Mouse (Mus musculus): ENCODE measurements at regions not wholly inside any gene's neighbourhood (a gene's known extent, or its start where the extent isn't known, plus 50 kb on each side); places are given as distances from the start of the nearest gene placed in this dataset.

DNA sequence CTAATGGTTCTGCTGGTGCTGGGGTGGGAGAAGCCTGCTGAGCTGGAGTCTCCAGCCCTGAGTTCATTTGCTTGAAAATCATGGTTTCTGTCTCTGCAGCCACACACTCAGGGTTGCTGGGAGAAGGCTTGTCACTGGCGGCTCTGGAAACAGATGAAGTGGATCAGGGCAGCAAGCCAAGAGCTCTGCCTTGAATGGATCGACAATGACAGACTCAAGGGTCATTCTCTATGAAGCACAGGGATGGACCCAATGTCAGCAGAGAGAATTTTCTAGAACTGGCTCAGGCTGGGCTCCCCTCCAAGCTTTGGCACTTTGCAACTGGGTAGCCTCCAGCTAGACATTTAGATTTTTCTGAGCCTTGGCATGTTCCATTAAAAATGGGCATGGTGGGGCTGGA lies 184.7 kb upstream of the Mocs1 start:
- Histone ChIP-seq H3K27ac (ENCODE audit: insufficient read depth, low read length) (no peak overlapping the region), H3K4me1 (ENCODE audit: control insufficient read depth, insufficient read depth, low read length) (0 out of 2 replicates have a peak, but pooled peaks cover 2% of the 10 kb centered on the region)
- no peak for TF ChIP-seq CTCF (IDR thresholded peaks at IDR 0.05; ENCODE audit: extremely low read depth, insufficient read depth, low read length)
- no peak for TF ChIP-seq POLR2A (IDR thresholded peaks at IDR 0.05; ENCODE audit: extremely low read depth, insufficient read depth, low read length)

DNA sequence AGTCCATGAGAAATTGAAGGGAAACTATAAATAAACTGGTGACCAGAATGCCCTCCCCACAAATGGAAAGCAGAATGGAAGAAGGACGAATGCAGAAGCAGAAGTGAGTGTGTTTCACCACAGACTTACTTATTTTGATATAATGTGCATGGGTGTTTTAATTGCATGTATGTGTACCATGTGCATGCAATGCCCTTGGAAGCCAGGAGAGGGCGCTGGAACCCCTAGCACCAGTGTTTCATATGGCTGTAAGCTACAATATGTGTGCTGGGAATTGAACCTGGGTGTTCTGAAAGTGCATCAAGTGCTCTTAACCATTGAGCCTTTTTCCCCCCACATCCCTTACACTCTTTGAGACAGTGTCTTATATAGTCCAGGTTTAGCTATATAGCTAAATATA lies 183.1 kb upstream of the Mocs1 start:
- no peak overlapping the region for H3K4me3 ChIP-seq (ENCODE audit: insufficient read depth, low read length)
- 0 out of 2 replicates have a peak, but pooled peaks cover 2% of the 10 kb centered on the region for H3K4me1 ChIP-seq (ENCODE audit: control insufficient read depth, insufficient read depth, low read length)
- TF ChIP-seq POLR2A (IDR thresholded peaks at IDR 0.05; ENCODE audit: extremely low read depth, insufficient read depth, low read length), result no peak
- no peak for TF ChIP-seq CTCF (IDR thresholded peaks at IDR 0.05; ENCODE audit: extremely low read depth, insufficient read depth, low read length)
- H3K27ac ChIP-seq (ENCODE audit: insufficient read depth, low read length), result no peak overlapping the region

More for the DNA sequence above, 184.7 kb upstream of the Mocs1 start:
- no peak overlapping the region for H3K4me3 ChIP-seq (ENCODE audit: insufficient read depth, low read length)

- no peaks in the 10 kb centered on the region for H3K4me1 ChIP-seq (ENCODE audit: control insufficient read depth, insufficient read depth, low read length)
- H3K27ac ChIP-seq (ENCODE audit: insufficient read depth, low read length), result no peak overlapping the region
- TF ChIP-seq CTCF (IDR thresholded peaks at IDR 0.05; ENCODE audit: extremely low read depth, insufficient read depth, low read length) (no peak), POLR2A (IDR thresholded peaks at IDR 0.05; ENCODE audit: extremely low read depth, insufficient read depth, low read length) (no peak)
- no peak overlapping the region for H3K4me3 ChIP-seq (ENCODE audit: insufficient read depth, low read length)
Measured at GRCm38 (mm10) chr17:49247215-49247614, 180.9 kb upstream of the Mocs1 start.

DNA sequence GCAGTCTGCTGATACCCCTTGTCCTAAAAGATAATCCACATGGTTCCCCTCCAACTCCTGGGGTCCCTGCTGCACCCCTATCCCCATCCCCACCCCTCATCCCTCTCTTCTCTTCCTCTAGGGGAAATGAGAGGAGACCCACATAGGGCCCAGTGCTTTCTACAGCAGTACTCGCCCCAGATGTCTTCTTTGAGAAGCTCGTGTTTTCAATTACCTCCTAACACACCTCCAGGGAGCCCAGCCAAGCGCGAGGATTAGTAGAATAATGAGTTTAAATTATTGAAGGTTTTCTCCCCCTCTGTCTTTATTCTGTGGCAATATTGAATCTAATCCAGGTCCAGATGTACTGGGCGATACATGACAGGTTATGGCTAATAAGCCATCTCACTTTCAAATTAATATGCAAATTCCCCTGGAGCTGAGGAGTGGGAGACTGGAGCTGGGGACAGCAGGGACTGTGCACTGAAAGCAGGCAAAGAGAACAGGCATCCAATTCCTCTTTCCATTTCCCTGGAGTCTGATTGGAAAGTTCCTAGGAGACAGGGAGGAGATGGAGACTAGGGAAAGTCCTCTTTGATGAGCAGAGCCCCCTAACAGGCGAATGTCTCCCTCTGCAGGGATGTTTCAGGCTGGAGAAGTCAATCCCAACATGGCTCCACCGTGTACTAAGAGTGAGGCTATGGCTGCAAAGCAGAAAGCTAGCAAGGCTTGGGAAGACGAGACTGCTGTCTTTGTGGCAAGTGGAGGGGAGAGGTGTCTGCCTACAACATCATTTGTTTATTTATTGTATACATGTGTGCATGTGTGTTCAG lies 177.2 kb upstream of the Mocs1 start:
- TF ChIP-seq POLR2A (IDR thresholded peaks at IDR 0.05; ENCODE audit: extremely low read depth, insufficient read depth, low read length), result no peak
- TF ChIP-seq CTCF (IDR thresholded peaks at IDR 0.05; ENCODE audit: extremely low read depth, insufficient read depth, low read length), result 0 out of 2 replicates have a peak, but pooled peaks have one; percentile 24
- Histone ChIP-seq H3K4me1 (ENCODE audit: control insufficient read depth, insufficient read depth, low read length) (no peaks in the 10 kb centered on the region), H3K4me3 (ENCODE audit: insufficient read depth, low read length) (no peak overlapping the region), H3K27ac (ENCODE audit: insufficient read depth, low read length) (no peak overlapping the region)

DNA sequence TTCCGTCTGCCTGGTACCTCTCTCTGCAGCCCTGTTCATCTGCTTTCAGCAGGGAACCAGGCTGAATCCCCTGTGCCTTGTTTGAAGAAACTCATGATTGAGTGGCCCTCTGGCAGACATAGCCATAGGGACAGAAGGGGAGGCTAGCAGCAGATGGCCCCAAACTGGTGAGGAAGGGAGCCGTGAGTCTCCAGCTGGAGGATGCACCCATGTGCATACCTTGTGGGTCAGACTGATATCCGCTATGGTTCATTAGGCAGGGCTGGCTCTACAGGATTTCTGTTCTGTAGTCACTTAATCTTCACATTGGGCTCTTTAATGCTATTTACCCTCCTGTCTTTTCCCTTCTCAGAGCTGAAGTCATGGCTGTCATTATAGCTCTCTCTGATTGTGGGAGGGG lies 175.9 kb upstream of the Mocs1 start:
- H3K4me3 ChIP-seq (ENCODE audit: insufficient read depth, low read length), result no peak overlapping the region
- H3K4me1 ChIP-seq (ENCODE audit: control insufficient read depth, insufficient read depth, low read length), result no peaks in the 10 kb centered on the region
- no peak for TF ChIP-seq POLR2A (IDR thresholded peaks at IDR 0.05; ENCODE audit: extremely low read depth, insufficient read depth, low read length)
- TF ChIP-seq CTCF (IDR thresholded peaks at IDR 0.05; ENCODE audit: extremely low read depth, insufficient read depth, low read length), result no peak

GRCm38 (mm10) chr17:49258496-49258895 lies 169.7 kb upstream of the Mocs1 start:
- H3K27ac ChIP-seq (ENCODE audit: insufficient read depth, low read length), result no peak overlapping the region
- TF ChIP-seq CTCF (IDR thresholded peaks at IDR 0.05; ENCODE audit: extremely low read depth, insufficient read depth, low read length), result peak; percentile 19; the same call in 1 of the 2 replicates
- no peak for TF ChIP-seq POLR2A (IDR thresholded peaks at IDR 0.05; ENCODE audit: extremely low read depth, insufficient read depth, low read length)
- H3K4me1 ChIP-seq (ENCODE audit: control insufficient read depth, insufficient read depth, low read length), result no peaks in the 10 kb centered on the region
- no peak overlapping the region for H3K4me3 ChIP-seq (ENCODE audit: insufficient read depth, low read length)

More for the DNA sequence above, 175.9 kb upstream of the Mocs1 start:
- no peak overlapping the region for H3K27ac ChIP-seq (ENCODE audit: insufficient read depth, low read length)

DNA sequence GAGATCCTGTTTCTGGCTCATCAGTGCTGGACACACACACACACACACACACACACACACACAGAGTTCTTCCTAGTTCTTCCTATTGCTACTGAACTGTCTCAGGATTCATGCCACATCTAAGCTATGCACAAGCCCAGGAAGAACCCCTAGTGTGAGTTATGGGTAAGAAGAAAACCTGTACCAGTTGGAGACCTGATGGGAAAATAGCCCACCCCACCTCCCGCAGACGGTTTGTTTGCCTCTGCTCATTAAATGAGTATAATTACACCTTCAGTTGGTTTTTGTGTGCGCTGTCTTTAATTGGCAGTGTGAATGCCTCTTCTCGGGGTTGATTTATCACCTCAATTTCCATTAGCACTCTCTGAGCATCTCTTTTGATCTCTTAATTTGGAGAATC lies 165.8 kb upstream of the Mocs1 start:
- Histone ChIP-seq H3K4me1 (ENCODE audit: control insufficient read depth, insufficient read depth, low read length) (no peaks in the 10 kb centered on the region), H3K27ac (ENCODE audit: insufficient read depth, low read length) (no peak overlapping the region), H3K4me3 (ENCODE audit: insufficient read depth, low read length) (no peak overlapping the region)
- no peak for TF ChIP-seq CTCF (IDR thresholded peaks at IDR 0.05; ENCODE audit: extremely low read depth, insufficient read depth, low read length)
- TF ChIP-seq POLR2A (IDR thresholded peaks at IDR 0.05; ENCODE audit: extremely low read depth, insufficient read depth, low read length), result no peak

DNA sequence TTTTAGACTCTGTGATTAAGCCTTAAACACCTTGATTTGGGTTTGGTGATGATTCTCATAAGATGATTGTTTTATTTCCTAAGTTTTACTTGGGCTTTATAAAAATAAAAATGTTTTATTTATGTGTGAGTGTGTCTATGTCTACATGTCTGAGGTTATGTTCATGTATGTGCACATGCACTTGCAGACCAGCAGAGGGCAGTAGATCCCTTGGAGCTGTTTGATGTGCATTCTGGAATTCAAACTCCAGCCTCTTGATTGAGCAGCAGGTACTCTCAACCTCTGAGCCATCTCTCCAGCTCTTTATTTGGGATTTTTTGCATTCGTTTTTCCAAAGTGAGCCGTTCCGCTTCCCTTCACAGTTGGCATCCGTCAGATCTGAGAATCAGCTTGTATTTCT lies 161.8 kb upstream of the Mocs1 start:
- no peak overlapping the region for H3K4me3 ChIP-seq (ENCODE audit: insufficient read depth, low read length)
- no peak overlapping the region for H3K27ac ChIP-seq (ENCODE audit: insufficient read depth, low read length)
- TF ChIP-seq CTCF (IDR thresholded peaks at IDR 0.05; ENCODE audit: extremely low read depth, insufficient read depth, low read length) (peak; percentile 42; the same call in 1 of the 2 replicates), POLR2A (IDR thresholded peaks at IDR 0.05; ENCODE audit: extremely low read depth, insufficient read depth, low read length) (no peak)
- no peaks in the 10 kb centered on the region for H3K4me1 ChIP-seq (ENCODE audit: control insufficient read depth, insufficient read depth, low read length)

DNA sequence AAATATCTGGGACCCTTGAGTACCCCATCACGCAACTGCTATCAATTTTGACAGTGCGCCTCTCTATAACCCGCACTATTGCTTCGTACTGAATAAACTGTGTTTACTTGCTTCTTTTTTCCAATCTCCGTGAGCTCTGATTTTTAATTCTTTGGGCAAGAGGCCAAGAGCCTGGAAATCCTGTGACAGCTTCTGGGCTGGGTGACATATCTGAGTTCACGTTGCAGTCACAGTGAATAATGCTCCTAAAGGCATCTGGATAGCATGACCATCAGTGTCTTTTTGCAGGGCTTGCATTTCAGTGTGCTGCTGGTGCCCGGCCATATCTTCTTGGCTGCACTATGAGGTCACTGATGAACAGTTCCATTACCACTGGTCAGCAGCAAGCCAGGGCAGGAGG lies 158.2 kb upstream of the Mocs1 start:
- Histone ChIP-seq H3K4me1 (ENCODE audit: control insufficient read depth, insufficient read depth, low read length) (no peaks in the 10 kb centered on the region), H3K4me3 (ENCODE audit: insufficient read depth, low read length) (no peak overlapping the region), H3K27ac (ENCODE audit: insufficient read depth, low read length) (no peak overlapping the region)
- TF ChIP-seq CTCF (IDR thresholded peaks at IDR 0.05; ENCODE audit: extremely low read depth, insufficient read depth, low read length) (no peak), POLR2A (IDR thresholded peaks at IDR 0.05; ENCODE audit: extremely low read depth, insufficient read depth, low read length) (no peak)
